Mouse (Mus musculus) midbrain, postnatal 0 days (tissue): ENCODE measurements at regions not wholly inside any gene's neighbourhood (a gene's known extent, or its start where the extent isn't known, plus 50 kb on each side); places are given as distances from the start of the nearest gene placed in this dataset.

ENCODE experiments used
- ATAC-seq: fragments of 200-750 bp; cut with Nextera tagmentation; 2 replicates; pipeline ENCODE4 v1.8.0; 2017; ENCODE audit warnings: moderate number of reproducible peaks, mild to moderate bottlenecking, moderate TSS enrichment, moderate library complexity; ENCODE audit not compliant: low FRiP score
- DNase-seq: peaks from one replicate; pipeline ENCODE4 v3.0.0-alpha.2; 2015; ENCODE audit warnings: low spot score
- H3K27ac ChIP-seq: fragments of 300-500 bp; sonication (generic); 2 replicates; pipeline ENCODE4 v1.5.1; 2014; ENCODE audit warnings: low read depth, mild to moderate bottlenecking, low read length, mixed read lengths
- H3K27me3 ChIP-seq: fragments of 300-500 bp; sonication (generic); 2 replicates; pipeline ENCODE4 v1.6.1; 2014; ENCODE audit warnings: low read length, control low read depth, mixed read lengths; ENCODE audit not compliant: insufficient read depth
- H3K36me3 ChIP-seq: fragments of 300-500 bp; sonication (generic); 2 replicates; pipeline ENCODE4 v1.6.1; 2014; ENCODE audit warnings: low read length, control low read depth, mixed read lengths; ENCODE audit not compliant: insufficient read depth
- H3K4me1 ChIP-seq: fragments of 300-500 bp; sonication (generic); 2 replicates; pipeline ENCODE4 v1.6.1; 2014; ENCODE audit warnings: mild to moderate bottlenecking, control low read depth, antibody characterized with exemption, low read length, mixed read lengths; ENCODE audit not compliant: insufficient read depth
- H3K4me2 ChIP-seq: fragments of 300-500 bp; sonication (generic); 2 replicates; pipeline ENCODE4 v1.6.1; 2014; ENCODE audit warnings: low read depth, mild to moderate bottlenecking, low read length, mixed read lengths; ENCODE audit not compliant: poor library complexity, severe bottlenecking
- H3K4me3 ChIP-seq: fragments of 300-500 bp; sonication (generic); 2 replicates; pipeline ENCODE4 v1.5.1; 2014; ENCODE audit warnings: low read depth, mild to moderate bottlenecking, low read length, moderate library complexity
- H3K9ac ChIP-seq: fragments of 300-500 bp; sonication (generic); replicated peaks from 2 replicates; pipeline ENCODE4 v1.6.1; 2014; ENCODE audit warnings: mild to moderate bottlenecking, low read length, moderate library complexity, mixed read lengths; ENCODE audit not compliant: poor library complexity, severe bottlenecking
- H3K9me3 ChIP-seq: fragments of 300-500 bp; sonication (generic); 2 replicates; pipeline ENCODE4 v1.6.1; 2016; ENCODE audit warnings: low read length, control low read depth
- CTCF ChIP-seq: IDR thresholded peaks from 2 replicates; pipeline ENCODE4 v1.5.1; 2016; ENCODE audit warnings: antibody characterized with exemption, mild to moderate bottlenecking
- WGBS: fragments of 180-500 bp; shearing (Covaris S2); extraction: QIAGEN DNeasy Blood & Tissue Kit; methylation state at CpG from one replicate; pipeline ENCODE4 v1.1.7; 2014; 5-methylcytosine and 5-hydroxymethylcytosine counted together

- no peak overlapping the region for H3K4me2 ChIP-seq
- H3K27me3 ChIP-seq, result no peaks in the 10 kb centered on the region
- no peaks in the 10 kb centered on the region for H3K9me3 ChIP-seq
- no peak for TF ChIP-seq CTCF
- H3K27ac ChIP-seq, result no peak overlapping the region
- no peak overlapping the region for H3K9ac ChIP-seq
- 82% methylated on average over 6 of the region's 6 CpGs for WGBS
- H3K36me3 ChIP-seq, result no peaks in the 10 kb centered on the region
- no peak for DNase-seq
- ATAC-seq, result no peak
- no peaks in the 10 kb centered on the region for H3K4me1 ChIP-seq
- no peak overlapping the region for H3K4me3 ChIP-seq
Measured at GRCm38 (mm10) chr4:55615808-55616207, 83.5 kb upstream of the Klf4 start.

- no peaks in the 10 kb centered on the region for H3K4me1 ChIP-seq
- DNase-seq, result no peak
- no peaks in the 10 kb centered on the region for H3K27me3 ChIP-seq
- no peaks in the 10 kb centered on the region for H3K9me3 ChIP-seq
- TF ChIP-seq CTCF, result no peak
- H3K4me2 ChIP-seq, result no peak overlapping the region
- WGBS, result 91% methylated on average over 3 of the region's 3 CpGs
- no peak overlapping the region for H3K27ac ChIP-seq
- no peak for ATAC-seq
- no peak overlapping the region for H3K9ac ChIP-seq
- no peaks in the 10 kb centered on the region for H3K36me3 ChIP-seq
- no peak overlapping the region for H3K4me3 ChIP-seq
Measured at GRCm38 (mm10) chr4:55613523-55613922, 81.3 kb upstream of the Klf4 start.

GRCm38 (mm10) chr4:55610998-55611397 is 78.7 kb upstream of the Klf4 start:
- Histone ChIP-seq H3K4me3 (no peak overlapping the region), H3K27ac (no peak overlapping the region), H3K4me2 (no peak overlapping the region), H3K9ac (no peak overlapping the region), H3K9me3 (no peaks in the 10 kb centered on the region), H3K27me3 (no peaks in the 10 kb centered on the region), H3K4me1 (no peaks in the 10 kb centered on the region), H3K36me3 (no peaks in the 10 kb centered on the region)
- 95% methylated on average over 4 of the region's 4 CpGs for WGBS
- ATAC-seq (no peak), DNase-seq (no peak)
- TF ChIP-seq CTCF, result no peak

DNA sequence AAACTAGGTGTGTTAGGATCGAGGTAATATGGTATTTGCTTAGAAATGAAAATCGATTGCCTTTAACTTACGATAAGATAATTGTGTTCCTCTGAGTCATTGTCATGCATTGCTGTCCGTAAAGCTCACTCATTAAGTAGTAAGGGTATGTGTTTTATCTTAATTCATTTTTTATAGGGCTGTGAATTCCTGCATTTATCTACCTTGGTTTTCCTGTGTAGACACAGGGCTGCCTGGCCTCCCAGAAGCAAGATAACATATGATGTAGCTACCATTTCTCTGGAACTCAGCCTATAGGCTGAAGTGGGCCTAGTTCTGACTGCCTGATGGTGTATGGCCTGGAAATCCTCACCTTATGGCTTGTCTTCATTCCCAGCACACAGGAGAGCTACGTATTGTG is 76.9 kb upstream of the Klf4 start:
- no peaks in the 10 kb centered on the region for H3K27me3 ChIP-seq
- no peaks in the 10 kb centered on the region for H3K4me1 ChIP-seq
- H3K36me3 ChIP-seq, result no peaks in the 10 kb centered on the region
- no peaks in the 10 kb centered on the region for H3K9me3 ChIP-seq
- no peak overlapping the region for H3K27ac ChIP-seq
- no peak for ATAC-seq
- no peak overlapping the region for H3K9ac ChIP-seq
- WGBS, result 90% methylated on average over 5 of the region's 5 CpGs
- no peak overlapping the region for H3K4me3 ChIP-seq
- H3K4me2 ChIP-seq, result no peak overlapping the region
- no peak for TF ChIP-seq CTCF
- DNase-seq, result no peak

DNA sequence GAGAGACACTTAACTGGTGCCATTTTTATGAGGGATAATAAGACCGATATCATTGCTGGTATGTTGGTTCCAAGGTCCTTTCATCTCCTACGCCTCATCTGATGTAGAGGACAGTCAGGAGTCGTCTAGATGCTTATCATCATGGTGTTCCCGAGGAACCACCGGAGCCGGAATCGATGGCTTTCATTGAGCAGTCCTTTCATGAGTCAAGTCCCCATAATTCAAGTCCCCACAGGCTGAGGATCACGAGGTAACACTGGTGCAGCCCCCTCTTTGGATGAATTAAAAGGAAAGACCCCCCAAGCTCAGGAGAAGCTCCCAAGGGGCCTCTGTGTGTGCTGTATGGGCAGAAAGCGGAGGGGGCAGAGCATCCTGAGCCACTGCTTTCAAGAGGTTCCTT is 73.3 kb upstream of the Klf4 start:
- ATAC-seq (no peak), DNase-seq (no peak)
- WGBS, result 92% methylated on average over 9 of the region's 9 CpGs
- H3K4me1 ChIP-seq, result no peaks in the 10 kb centered on the region
- no peaks in the 10 kb centered on the region for H3K27me3 ChIP-seq
- TF ChIP-seq CTCF, result no peak
- no peak overlapping the region for H3K9ac ChIP-seq
- H3K4me3 ChIP-seq, result no peak overlapping the region
- no peak overlapping the region for H3K27ac ChIP-seq
- no peaks in the 10 kb centered on the region for H3K9me3 ChIP-seq
- H3K4me2 ChIP-seq, result no peak overlapping the region
- H3K36me3 ChIP-seq, result no peaks in the 10 kb centered on the region

DNA sequence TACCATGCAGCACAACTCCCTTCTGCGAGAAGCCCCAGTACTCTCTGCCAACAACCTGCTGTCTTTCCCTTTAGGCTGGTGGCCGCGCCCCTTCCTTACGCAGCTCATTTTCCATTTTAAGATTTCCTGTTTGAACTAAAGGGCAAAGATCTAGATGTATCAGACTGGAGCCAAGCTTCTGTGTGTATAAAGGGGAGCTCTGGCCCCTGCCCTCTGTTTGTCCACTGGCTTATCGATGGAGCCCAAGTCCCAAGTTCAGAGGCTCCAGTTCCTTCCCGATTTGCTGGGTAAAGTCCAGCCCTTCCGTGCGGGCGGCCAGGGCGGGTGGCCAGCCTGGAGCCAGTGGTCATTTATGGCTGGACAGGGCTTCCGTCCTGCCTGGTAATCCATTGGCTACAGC is 72.6 kb upstream of the Klf4 start:
- no peaks in the 10 kb centered on the region for H3K9me3 ChIP-seq
- H3K4me1 ChIP-seq, result no peaks in the 10 kb centered on the region
- 85% methylated on average over 11 of the region's 11 CpGs for WGBS
- DNase-seq, result no peak
- H3K9ac ChIP-seq, result no peak overlapping the region
- H3K27ac ChIP-seq, result no peak overlapping the region
- H3K27me3 ChIP-seq, result no peaks in the 10 kb centered on the region
- no peak overlapping the region for H3K4me3 ChIP-seq
- H3K4me2 ChIP-seq, result no peak overlapping the region
- H3K36me3 ChIP-seq, result no peaks in the 10 kb centered on the region
- no peak for ATAC-seq
- TF ChIP-seq CTCF, result no peak
